Mouse (Mus musculus): ENCODE results near the gene Lrch3. TPM values are rescaled to one million over a fixed set of nuclear protein-coding genes. Genes with fewer than 3 reads are reported as not detected.
"Not testable (repeated sequence)": the region's sequence is repeated elsewhere in the genome, so short reads cannot be mapped to it uniquely, and the experiment has no call there.

The Lrch3 gene
- total RNA-seq, 2 experiments from 2014 or later = 12.1 to 37.8 TPM

- ATAC-seq (replicated peaks; ENCODE audit: poor library complexity, severe bottlenecking) = no peak
These were observed 7.2 kb upstream of the Lrch3 start for GRCm38 (mm10) chr16:32906727-32907126.

- ATAC-seq (replicated peaks; ENCODE audit: poor library complexity, severe bottlenecking) = no peak
These were observed 688 bp upstream of the Lrch3 start for GRCm38 (mm10) chr16:32913212-32913611.

GRCm38 (mm10) chr16:32915292-32916068, 1.6 kb downstream of the Lrch3 start:
- no peak for ATAC-seq (replicated peaks; ENCODE audit: poor library complexity, severe bottlenecking)

- not testable (repeated sequence) for ATAC-seq (replicated peaks; ENCODE audit: poor library complexity, severe bottlenecking)
These were observed 12.7 kb downstream of the Lrch3 start for GRCm38 (mm10) chr16:32926629-32927028.

GRCm38 (mm10) chr16:32927044-32927443, 13.1 kb downstream of the Lrch3 start:
- no peak for ATAC-seq (replicated peaks; ENCODE audit: poor library complexity, severe bottlenecking)

GRCm38 (mm10) chr16:32929918-32930317, 16.0 kb downstream of the Lrch3 start:
- no peak for ATAC-seq (replicated peaks; ENCODE audit: poor library complexity, severe bottlenecking)

- ATAC-seq (replicated peaks; ENCODE audit: poor library complexity, severe bottlenecking) = no peak
These were observed 20.6 kb downstream of the Lrch3 start for GRCm38 (mm10) chr16:32934470-32934869.

GRCm38 (mm10) chr16:32935088-32935487, 21.2 kb downstream of the Lrch3 start:
- ATAC-seq (replicated peaks; ENCODE audit: poor library complexity, severe bottlenecking) = no peak

- no peak for ATAC-seq (replicated peaks; ENCODE audit: poor library complexity, severe bottlenecking)
These were observed 23.5 kb downstream of the Lrch3 start for GRCm38 (mm10) chr16:32937358-32937757.

- not testable (repeated sequence) for ATAC-seq (replicated peaks; ENCODE audit: poor library complexity, severe bottlenecking)
These were observed 25.4 kb downstream of the Lrch3 start for GRCm38 (mm10) chr16:32939301-32939700.

GRCm38 (mm10) chr16:32939716-32940115, 25.8 kb downstream of the Lrch3 start:
- ATAC-seq (replicated peaks; ENCODE audit: poor library complexity, severe bottlenecking) = not testable (repeated sequence)

GRCm38 (mm10) chr16:32941226-32941625, 27.3 kb downstream of the Lrch3 start:
- ATAC-seq (replicated peaks; ENCODE audit: poor library complexity, severe bottlenecking) = peak; percentile 27; the same call in 1 of the 2 replicates

GRCm38 (mm10) chr16:32942694-32943093, 28.8 kb downstream of the Lrch3 start:
- ATAC-seq (replicated peaks; ENCODE audit: poor library complexity, severe bottlenecking) = no peak

GRCm38 (mm10) chr16:32945379-32945778, 31.5 kb downstream of the Lrch3 start:
- no peak for ATAC-seq (replicated peaks; ENCODE audit: poor library complexity, severe bottlenecking)

GRCm38 (mm10) chr16:32948016-32948415, 34.1 kb downstream of the Lrch3 start:
- no peak; the same call in 1 of the 2 replicates for ATAC-seq (replicated peaks; ENCODE audit: poor library complexity, severe bottlenecking)

- ATAC-seq (replicated peaks; ENCODE audit: poor library complexity, severe bottlenecking) = no peak
These were observed 34.8 kb downstream of the Lrch3 start for GRCm38 (mm10) chr16:32948656-32949055.

- no peak for ATAC-seq (replicated peaks; ENCODE audit: poor library complexity, severe bottlenecking)
These were observed 35.4 kb downstream of the Lrch3 start for GRCm38 (mm10) chr16:32949281-32949680.

GRCm38 (mm10) chr16:32951074-32951473, 37.2 kb downstream of the Lrch3 start:
- no peak for ATAC-seq (replicated peaks; ENCODE audit: poor library complexity, severe bottlenecking)

GRCm38 (mm10) chr16:32953806-32954205, 39.9 kb downstream of the Lrch3 start:
- ATAC-seq (replicated peaks; ENCODE audit: poor library complexity, severe bottlenecking) = no peak

- no peak for ATAC-seq (replicated peaks; ENCODE audit: poor library complexity, severe bottlenecking)
These were observed 40.4 kb downstream of the Lrch3 start for GRCm38 (mm10) chr16:32954304-32954703.

GRCm38 (mm10) chr16:32956889-32957288, 43.0 kb downstream of the Lrch3 start:
- ATAC-seq (replicated peaks; ENCODE audit: poor library complexity, severe bottlenecking) = no peak

GRCm38 (mm10) chr16:32972535-32972934, 58.6 kb downstream of the Lrch3 start:
- ATAC-seq (replicated peaks; ENCODE audit: poor library complexity, severe bottlenecking) = peak; percentile 71
